Mouse (Mus musculus) embryonic fibroblast, embryonic 13.5 days (primary cell): Measurements from ENCODE around the gene Pak3.

Source experiments
- CTCF ChIP-seq: IDR thresholded peaks from 2 replicates; pipeline ENCODE4 v1.5.1; 2011; ENCODE audit warnings: mild to moderate bottlenecking, control low read depth, low read length, moderate library complexity, borderline replicate concordance; ENCODE audit not compliant: insufficient read depth
- POLR2A ChIP-seq: IDR thresholded peaks from 2 replicates; pipeline ENCODE4 v1.6.1; 2011; ENCODE audit warnings: low read depth, mild to moderate bottlenecking, control low read depth, low read length, moderate library complexity

- TF ChIP-seq CTCF, result no peak
- no peak for TF ChIP-seq POLR2A
Observed at GRCm38 (mm10) chrX:143618734-143619133, 100.3 kb downstream of the Pak3 start.
